In genomic region chr6:55250809-55251208, GRCm38 (mm10) we compare ENCODE assay signal across 21 mouse cellular contexts. TPM values are rescaled to one million over a fixed set of nuclear protein-coding genes. Genes with fewer than 3 reads are reported as not detected.
DNase-seq lines count a peak whose midpoint lies in the region; ATAC-seq and TF ChIP-seq lines count a peak whose summit lies in the region.
"Had no signal": no experiment of that assay in that cellular context is flagged by ENCODE, and none has a peak within 500 bp of the region (broad histone marks: within the 10 kb centered on the region; RNA-seq: fewer than 3 reads in every experiment).

No protein-coding gene starts in this region.

- no peak for TF ChIP-seq CTCF in layer of hippocampus, adult 2 months (conservative IDR thresholded peaks at IDR 0.05)

- H3K9me3 ChIP-seq in lung, embryonic 16.5 days (ENCODE audit: control insufficient read depth, low read length): peaks cover 2% of the 10 kb centered on the region
- H3K9me3 ChIP-seq: embryonic facial prominence, embryonic 13.5 days; hindbrain, embryonic 13.5 days had no signal

- no peak overlapping the region for H3K4me2 ChIP-seq in lung, embryonic 16.5 days (ENCODE audit: low read depth, low read length)
- H3K4me2 ChIP-seq: embryonic facial prominence, embryonic 13.5 days; hindbrain, embryonic 13.5 days had no signal

- H3K27ac ChIP-seq in lung, embryonic 16.5 days (ENCODE audit: low read length): 0 out of 2 replicates have a peak overlapping the region, but pooled peaks have one; percentile 15
- no peak overlapping the region for H3K27ac ChIP-seq in layer of hippocampus, adult 2 months
- H3K27ac ChIP-seq: hindbrain, embryonic 13.5 days; left cerebral cortex, adult 2 months had no signal

- H3K4me3 ChIP-seq in lung, embryonic 16.5 days (ENCODE audit: low read length): no peak overlapping the region
- no peak overlapping the region for H3K4me3 ChIP-seq in layer of hippocampus, adult 2 months
- H3K4me3 ChIP-seq: embryonic facial prominence, embryonic 13.5 days; hindbrain, embryonic 13.5 days; left cerebral cortex, adult 2 months had no signal

- no peaks in the 10 kb centered on the region for H3K27me3 ChIP-seq in lung, embryonic 16.5 days (ENCODE audit: control insufficient read depth, insufficient read depth, low read depth, low read length)
- H3K27me3 ChIP-seq: embryonic facial prominence, embryonic 13.5 days; hindbrain, embryonic 13.5 days had no signal

- ATAC-seq in lung, embryonic 16.5 days (ENCODE audit: low read depth): no peak; the same call in 1 of the 2 replicates
- ATAC-seq: forebrain, embryonic 14.5 days; inflammation-experienced regulatory T-cells, adult 6 months; midbrain, embryonic 16.5 days had no signal

- intact Hi-C loops in heart, postnatal 25 days (cut with DNase I): no loop called here

- H3K36me3 ChIP-seq in lung, embryonic 16.5 days (ENCODE audit: control insufficient read depth, insufficient read depth, low read length): 0 out of 2 replicates have a peak, but pooled peaks cover 2% of the 10 kb centered on the region
- H3K36me3 ChIP-seq: hindbrain, embryonic 13.5 days had no signal

- H3K4me1 ChIP-seq in lung, embryonic 16.5 days (replicated peaks; ENCODE audit: control insufficient read depth, insufficient read depth, low read length): peaks cover 10% of the 10 kb centered on the region
- H3K4me1 ChIP-seq: hindbrain, embryonic 13.5 days had no signal

- WGBS in lung, embryonic 16.5 days: 52% methylated on average over 11 of the region's 11 CpGs

- no peak overlapping the region for H3K9ac ChIP-seq in lung, embryonic 16.5 days (ENCODE audit: low read length)
- H3K9ac ChIP-seq: embryonic facial prominence, embryonic 13.5 days; hindbrain, embryonic 13.5 days had no signal

- DNase-seq in heart, adult 18-20 months: peak; percentile 48 to 51
- DNase-seq in heart, postnatal 25 days (ENCODE audit: low spot score): no peak
- no peak for DNase-seq in lung, adult 18-20 months
- DNase-seq in gonadal fat pad, adult 2 months (ENCODE audit: low read depth): peak; percentile 3
- no peak for DNase-seq in layer of hippocampus, adult 2 months (ENCODE audit: low spot score in 2 of 2)
- DNase-seq in left cerebral cortex, adult 18-20 months (ENCODE audit: low spot score in 2 of 2): no peak
- DNase-seq: adrenal gland, adult 8-10 months; kidney, adult 2 months; kidney, postnatal 14 days; left cerebral cortex, postnatal 4 days; liver; right cerebral cortex, postnatal 25 days; thymus, adult 2 months had no signal

RNA-seq across cellular contexts. Expression of gene Mindy4, which starts 47.6 kb away (rescaled TPM):
- 1 to 10 TPM; 3.7 to 6.7 TPM for total RNA-seq in heart, adult 18-20 months (2021)
- 1 to 10 TPM; 4.1 to 4.4 TPM for total RNA-seq in heart, postnatal 25 days (2021)
- 18.5 and 18.6 TPM in 2 replicates for polyA plus RNA-seq in lung, embryonic 16.5 days (2015; fragmentation: Nextera tagmentation; extraction: Ambion mirVana)
- 10.5 and 11.7 TPM in 2 replicates for polyA plus RNA-seq in gonadal fat pad, adult 2 months (2012; rRNA removed)
- total RNA-seq in layer of hippocampus, adult 2 months (2021): 10 to 100 TPM; 13.0 to 14.5 TPM
- 1 to 10 TPM; 8.8 to 8.9 TPM for total RNA-seq in left cerebral cortex, adult 18-20 months (2021)
- total RNA-seq: neutrophil, adult 5-6 weeks had no signal
- polyA plus RNA-seq: inflammation-experienced regulatory T-cells, adult 6 months had no signal

Comparison
In these comparisons a context has a peak if more than half of its experiments do, and no peak if none do; other contexts are left out.
1. DNase-seq: peak in heart, adult 18-20 months (2 of 2) and gonadal fat pad, adult 2 months (single experiment); none in heart, postnatal 25 days (single experiment), lung, adult 18-20 months (0 of 2), layer of hippocampus, adult 2 months (0 of 2) and left cerebral cortex, adult 18-20 months (0 of 2).